Mouse (Mus musculus): ENCODE measurements around the gene Dnajc1.

The Dnajc1 gene

DNA sequence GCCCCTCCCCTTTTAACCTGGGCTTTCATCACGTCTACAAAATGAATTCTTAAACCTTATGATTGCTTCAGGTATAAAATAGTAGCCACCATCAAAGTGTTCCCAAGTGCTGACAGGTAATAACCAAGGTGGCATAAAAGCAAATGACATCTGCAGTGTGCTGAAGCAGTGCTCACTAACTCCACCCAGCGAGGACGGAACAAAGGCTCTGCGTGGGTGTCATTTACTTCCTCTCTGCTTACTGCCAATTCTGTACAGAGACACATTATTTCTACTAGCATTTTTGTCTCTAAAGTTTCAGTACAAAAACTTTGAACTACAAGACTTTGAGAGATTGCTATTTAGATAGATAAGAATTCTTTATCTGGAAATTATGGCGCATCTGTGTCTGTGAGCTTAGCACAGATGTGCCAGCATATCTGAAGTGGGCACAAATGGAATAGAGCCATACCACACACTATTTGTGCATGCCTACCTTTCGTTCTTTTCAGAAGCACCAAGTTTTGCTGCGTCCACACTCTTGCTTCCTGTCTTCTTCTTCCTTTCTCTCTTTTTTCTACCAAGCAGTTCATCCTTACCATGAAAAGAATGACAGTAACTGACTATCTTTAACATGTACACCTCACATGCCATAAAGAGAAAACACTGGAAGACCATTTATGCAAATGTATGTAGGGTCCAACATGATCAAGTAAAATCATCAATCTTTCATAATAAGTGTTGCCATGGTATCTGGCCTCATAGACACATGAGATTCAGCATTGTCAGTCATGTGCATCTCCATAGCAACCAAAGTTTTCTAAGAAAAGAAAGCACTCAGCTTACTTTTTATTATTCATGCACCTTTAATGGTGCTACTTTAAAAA is 85.0 kb downstream of the Dnajc1 start:
- DNase-seq (ENCODE audit: low spot score in 2 of 2): no peak

DNA sequence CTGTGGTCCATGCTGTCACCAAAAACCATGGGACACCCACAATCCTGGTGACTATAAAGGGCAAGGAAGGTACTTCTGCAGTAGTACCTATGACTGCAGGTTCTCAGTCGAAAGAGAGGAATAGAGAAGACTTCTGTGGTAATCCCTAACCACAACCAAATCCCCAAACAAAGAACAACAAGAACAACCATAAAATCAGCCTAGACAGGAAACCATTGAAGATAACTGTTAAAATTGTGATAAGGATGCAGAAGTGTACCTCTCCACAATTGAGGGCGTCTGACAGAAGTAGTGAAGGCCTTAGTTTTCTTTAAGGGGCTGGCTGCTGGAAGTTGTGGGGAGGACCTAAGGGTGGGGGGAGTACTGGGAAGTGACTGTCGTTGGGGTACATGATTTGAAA is 91.7 kb downstream of the Dnajc1 start:
- DNase-seq (ENCODE audit: low spot score in 2 of 2): no peak

DNA sequence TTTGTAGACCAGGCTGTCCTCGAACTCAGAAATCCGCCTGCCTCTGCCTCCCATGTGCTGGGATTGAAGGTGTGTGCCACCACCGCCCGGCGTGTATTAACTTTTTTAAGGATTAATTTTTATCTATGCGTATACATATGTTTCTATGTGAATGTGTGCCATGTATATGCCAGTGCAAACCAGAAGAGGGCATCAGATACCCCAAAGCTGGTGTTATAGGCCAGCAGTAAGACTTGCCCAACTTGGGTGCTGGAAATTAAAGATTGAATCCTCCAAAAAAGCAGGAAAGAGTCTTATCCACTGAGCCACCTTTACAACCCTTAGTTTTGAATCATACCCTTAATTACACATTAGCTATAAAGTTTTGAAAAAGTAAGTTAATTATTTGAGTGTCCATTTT is 107.5 kb downstream of the Dnajc1 start:
- DNase-seq (ENCODE audit: low spot score in 2 of 2): no peak

DNA sequence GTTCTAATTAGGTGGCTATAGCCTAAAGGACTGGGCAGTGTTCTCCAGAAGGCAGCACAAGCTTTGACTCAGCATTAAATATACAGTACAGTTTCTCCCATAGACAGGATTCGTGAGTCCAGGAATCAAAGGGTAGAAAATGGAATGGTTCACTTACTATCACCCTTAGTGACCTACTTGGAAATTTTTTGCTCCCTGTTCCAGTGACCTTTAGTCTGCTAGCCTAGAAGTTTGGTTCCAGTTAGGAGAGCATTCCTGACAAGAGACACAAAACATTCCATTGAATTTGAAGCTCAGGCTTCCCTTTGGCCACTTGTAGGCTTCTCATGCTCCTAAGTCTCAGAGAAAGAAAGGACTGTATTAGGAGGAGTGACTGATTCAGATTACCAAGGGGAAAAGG is 126.9 kb downstream of the Dnajc1 start:
- no peak for DNase-seq (ENCODE audit: low spot score in 2 of 2)

DNA sequence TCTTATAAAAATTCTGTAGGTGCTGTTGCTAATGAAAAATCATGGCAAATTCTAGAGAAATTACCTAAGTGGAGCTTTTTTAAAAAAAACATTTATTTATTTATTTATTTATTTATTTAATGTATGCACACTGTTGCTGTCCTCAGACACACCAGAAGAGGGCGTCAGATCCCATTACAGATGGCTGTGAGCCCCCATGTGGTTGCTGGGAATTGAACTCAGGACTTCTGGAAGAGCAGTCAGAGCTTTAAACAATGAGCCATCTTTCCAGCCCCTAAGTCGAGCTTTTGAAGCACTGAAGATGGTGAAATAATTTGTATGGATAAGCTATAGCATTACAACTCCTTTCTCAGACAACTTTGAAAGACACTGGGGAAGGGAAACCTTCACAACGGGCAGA is 128.1 kb downstream of the Dnajc1 start:
- no peak for DNase-seq (ENCODE audit: low spot score in 2 of 2)

DNA sequence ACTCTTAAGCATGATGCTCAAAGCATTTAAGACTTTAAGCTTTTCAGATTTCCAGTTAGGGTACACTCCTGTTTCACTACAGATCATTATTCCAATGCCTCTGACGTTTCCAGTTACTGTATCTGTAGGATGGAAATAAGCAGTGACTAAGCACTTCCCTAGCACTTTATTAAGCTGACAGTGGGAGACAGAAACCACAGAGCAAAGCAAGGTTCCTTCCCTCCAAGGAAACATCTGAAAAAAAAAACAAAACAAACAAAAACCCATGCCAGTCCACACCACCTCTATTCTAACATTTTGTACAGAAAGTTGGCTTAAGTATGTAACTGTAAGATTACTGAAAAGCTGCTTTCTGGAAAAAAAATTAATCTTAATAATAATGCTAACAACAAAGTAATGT is 130.3 kb downstream of the Dnajc1 start:
- no peak for DNase-seq (ENCODE audit: low spot score in 2 of 2)

DNA sequence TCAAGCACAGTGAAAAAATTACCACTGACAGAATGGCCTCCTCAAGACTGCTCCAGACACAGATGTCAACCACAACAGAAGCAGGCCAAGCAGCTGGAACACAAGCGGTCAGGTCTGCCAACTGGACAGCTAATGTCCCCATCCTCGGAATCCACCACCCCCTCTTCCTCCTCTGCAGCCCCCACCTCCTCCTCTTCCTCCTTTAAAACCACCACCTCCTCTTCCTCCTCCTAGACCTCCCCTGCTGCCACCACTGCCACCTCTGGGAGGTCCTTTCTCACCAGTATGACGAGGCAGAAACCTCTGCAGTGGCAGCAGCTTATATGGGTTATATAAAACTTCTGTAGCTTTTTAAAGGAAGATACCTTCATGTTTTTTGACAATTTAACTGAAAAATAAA is 143.4 kb downstream of the Dnajc1 start:
- DNase-seq (ENCODE audit: low spot score in 2 of 2): no peak

DNA sequence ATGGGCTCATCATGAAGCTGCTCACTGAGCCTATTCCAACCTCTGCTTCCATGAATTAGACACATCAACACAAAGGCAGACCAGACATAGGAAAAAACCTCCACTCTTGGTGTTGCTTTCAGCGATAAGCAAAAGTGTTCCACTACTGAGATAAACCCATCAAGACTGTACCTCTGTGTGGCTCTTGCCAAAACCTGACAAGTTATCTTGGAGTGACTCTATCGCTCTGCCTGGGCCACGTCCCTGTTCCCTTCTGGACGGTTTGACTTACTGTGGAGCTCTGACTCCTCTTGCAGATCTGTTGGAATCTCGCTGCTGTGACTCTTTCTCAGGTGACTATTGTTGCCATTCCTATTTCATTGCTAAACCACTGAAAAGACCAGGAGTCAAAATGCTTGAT is 157.1 kb downstream of the Dnajc1 start:
- DNase-seq (ENCODE audit: low spot score in 2 of 2): no peak

DNA sequence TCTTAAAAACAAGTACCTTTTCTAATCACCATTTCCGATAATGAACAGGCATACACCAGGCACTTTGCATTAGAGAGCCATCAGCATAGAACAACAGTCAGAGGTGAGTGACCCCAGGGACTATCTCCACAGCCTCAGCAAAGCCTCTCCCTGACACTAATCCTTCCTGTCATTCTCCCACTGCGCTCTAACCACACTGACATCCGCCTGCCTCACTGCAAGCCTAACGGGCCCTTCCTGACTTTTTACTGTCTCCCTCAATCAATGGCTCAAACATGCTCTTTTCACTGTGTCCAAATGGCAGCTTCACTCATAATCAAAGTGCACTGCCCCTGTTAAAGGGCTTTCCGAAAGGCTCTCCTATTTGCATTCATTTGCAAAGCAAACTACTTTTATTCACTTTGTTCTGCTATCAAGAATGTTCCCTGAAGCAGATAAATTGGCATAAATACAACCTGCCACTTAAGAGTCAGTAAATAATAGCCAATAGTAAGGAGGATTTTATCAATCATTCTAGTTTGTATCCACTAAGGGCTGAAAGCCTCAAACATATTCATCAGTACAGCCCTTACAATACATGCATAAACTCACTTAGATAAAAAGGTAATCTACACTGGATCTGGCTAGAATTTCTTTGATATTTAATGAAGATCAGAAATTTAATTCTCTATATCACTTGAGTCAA is 159.6 kb downstream of the Dnajc1 start:
- DNase-seq (ENCODE audit: low spot score in 2 of 2): no peak

DNA sequence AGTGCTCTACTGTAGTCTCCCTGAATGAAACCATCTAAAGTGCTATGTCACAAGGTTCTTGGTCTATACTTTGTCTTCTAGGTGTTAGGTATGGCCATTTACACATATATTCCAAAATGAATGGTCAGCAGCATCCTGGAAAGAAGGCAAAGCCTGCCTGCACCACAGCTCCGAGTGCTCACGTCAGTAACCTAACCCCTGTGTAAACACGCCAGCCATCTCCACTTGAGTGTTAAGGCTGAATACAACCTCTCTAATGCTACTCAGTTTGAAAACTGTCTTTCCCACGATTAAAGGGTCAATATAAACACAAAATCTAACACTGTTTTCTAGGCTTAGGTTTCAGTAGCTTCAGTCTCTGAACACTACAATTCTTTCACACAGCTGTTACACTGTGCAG is 161.5 kb downstream of the Dnajc1 start:
- no peak for DNase-seq (ENCODE audit: low spot score in 2 of 2)

DNA sequence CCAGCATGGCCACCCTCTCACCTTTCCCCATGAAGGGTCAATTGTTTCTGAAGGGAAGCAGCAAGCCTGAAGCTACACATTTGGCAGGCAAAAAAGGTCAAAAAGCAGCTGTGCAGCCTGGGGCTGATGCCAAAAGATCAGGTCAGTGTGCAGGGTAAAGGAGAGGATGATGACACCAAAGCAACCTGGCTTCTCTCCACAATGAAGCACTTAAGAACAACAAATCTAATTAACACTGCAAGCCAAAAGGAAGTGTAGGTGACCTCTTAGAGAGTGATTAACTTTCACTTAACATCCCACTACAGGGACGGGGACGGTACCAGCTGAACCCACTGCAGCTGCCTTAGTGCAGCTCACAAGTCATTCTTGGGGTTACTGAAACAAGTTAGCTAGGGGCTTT is 163.4 kb downstream of the Dnajc1 start:
- no peak for DNase-seq (ENCODE audit: low spot score in 2 of 2)

DNA sequence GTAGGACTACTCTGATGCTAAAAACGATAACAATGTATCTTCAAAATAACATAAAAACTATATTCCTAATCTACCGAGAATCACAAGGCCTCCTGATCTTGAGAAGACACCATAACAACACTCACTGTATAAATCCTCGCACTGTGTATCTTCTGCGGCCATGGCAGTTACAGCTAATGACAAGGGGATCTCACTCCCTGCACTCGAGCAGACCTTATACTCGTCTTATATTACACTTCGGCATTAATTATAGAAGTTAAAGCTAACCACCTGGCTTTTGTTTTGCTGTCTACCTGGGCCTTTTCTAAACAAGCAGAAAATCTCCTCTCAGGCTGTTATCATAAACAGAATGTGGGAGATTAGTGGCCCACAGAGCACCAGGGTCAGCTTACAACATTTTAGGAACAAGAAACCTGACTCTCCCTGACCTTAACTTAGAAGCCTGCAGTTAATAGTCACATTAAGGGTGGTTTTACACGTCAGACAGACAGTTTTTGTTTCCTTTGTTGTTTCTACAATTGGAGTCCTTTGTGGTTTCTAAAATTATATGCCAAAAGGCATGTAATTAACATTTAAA is 164.1 kb downstream of the Dnajc1 start:
- DNase-seq (ENCODE audit: low spot score in 2 of 2): no peak

DNA sequence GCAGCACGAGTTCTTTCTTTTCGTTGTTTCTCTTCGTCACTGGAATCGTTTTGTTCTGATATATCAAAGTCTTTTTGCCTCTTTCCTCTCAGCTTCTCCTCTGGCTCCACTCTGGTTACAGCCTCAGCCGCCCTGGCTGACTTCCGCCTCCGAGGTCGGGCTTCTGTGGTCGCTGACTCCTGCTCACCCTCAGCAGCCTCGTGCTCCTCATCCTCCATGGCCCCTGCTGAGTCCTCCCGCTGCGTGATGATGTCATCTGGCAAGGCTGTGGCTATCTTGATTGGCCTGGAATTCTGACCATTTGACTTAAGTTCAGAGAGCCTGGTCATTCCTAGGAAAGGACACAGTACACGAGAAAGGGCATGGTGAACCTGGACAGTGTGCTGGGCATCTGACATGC is 173.1 kb downstream of the Dnajc1 start:
- no peak for DNase-seq (ENCODE audit: low spot score in 2 of 2)

DNA sequence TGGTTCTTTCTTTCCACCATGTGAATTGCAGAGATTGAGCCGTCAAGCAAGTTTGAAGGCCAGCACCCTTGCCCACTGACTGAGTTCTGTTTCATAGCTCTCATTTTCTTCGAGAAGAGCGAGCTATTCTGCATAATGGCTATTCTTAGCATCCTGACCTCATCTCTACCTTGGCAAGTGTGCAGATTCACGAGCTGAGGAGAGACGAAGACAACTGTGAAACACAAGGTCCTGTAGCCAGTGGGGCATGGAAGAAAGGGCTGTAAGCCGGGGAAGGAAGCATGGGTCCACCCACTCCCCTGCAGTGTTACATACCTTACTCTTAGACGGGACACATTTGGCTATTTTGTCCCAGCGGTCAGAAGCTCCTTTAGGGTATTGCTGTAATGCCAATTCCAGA is 173.5 kb downstream of the Dnajc1 start:
- no peak for DNase-seq (ENCODE audit: low spot score in 2 of 2)

DNA sequence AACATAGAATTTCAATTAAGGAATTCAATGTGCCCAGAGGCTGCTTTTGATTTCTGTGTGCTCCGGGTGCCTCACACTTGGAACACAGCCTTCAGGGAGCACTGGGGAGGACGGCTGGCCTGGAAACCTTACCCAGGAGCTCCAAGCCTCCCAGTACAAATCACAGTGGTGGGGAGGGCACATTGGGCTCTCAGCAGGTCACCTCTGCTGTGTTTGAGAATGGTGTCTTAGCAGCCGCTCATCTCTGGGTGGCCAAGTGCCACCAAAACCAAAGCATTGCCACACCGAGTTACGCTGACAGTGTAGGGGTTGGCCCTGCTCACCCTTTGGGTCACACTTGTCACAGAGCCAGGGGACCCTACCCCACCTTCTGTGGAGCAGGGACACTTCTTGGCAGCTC is 174.1 kb downstream of the Dnajc1 start:
- no peak for DNase-seq (ENCODE audit: low spot score in 2 of 2)

DNA sequence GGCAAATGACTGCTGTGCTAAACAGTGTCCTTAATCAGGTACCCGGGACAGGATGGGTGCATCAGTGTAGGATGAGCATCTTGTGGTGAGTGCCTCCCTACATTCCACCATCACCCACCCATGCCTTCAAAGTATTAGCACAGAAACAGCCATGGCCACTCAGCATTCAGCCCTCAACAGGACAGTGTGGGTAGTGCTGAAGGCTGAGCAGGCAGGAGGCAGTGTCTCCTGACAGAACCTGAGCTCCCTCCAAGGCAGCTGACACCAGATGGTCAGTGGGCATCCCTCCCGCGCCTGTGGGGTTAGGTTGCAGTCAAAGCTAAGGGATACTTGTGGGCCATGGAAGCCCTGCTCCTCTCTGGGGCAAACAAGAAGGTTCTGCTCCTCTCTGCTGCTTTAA is 174.8 kb downstream of the Dnajc1 start:
- DNase-seq (ENCODE audit: low spot score in 2 of 2): peak in 1 of 2 experiments; percentile 30

DNA sequence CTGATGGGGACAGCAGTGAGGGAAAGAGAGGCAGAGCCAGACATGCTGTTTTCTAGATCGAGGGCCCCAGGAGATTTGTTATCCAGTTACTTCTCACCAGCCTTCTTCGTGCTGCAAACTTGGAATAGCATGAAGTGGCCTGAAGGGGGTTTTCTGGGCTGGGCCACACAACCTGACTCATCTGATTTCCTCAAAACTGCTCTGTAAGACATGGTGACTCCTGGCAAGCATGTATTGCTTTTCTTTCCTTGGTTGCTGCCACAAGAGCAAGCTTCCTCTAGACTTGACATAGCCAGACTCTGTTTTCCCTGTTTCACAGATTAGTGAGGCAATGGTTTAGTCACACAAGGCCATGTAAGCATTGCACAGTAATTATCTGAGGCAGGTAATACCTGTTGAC is 178.6 kb downstream of the Dnajc1 start:
- DNase-seq (ENCODE audit: low spot score in 2 of 2): no peak

DNA sequence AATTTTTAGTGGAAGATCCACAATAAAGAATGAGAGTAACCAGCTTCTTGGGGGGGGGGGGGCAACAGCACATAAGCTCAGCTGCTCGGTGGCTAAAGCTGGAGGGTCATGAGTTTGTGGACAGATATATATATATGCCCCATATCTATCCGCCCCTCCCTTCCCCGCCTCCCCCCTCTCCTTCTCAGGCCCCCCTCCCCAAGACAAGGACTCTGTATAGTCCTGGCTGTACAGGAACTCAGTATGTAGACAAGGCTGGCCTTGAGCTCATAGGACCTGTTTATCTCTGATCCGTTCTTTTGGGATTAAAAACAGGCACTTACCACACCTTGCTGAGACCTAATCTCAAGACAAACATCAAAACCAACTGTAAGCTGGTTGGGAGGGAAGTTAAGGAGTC is 182.7 kb downstream of the Dnajc1 start:
- no peak for DNase-seq (ENCODE audit: low spot score in 2 of 2)

DNA sequence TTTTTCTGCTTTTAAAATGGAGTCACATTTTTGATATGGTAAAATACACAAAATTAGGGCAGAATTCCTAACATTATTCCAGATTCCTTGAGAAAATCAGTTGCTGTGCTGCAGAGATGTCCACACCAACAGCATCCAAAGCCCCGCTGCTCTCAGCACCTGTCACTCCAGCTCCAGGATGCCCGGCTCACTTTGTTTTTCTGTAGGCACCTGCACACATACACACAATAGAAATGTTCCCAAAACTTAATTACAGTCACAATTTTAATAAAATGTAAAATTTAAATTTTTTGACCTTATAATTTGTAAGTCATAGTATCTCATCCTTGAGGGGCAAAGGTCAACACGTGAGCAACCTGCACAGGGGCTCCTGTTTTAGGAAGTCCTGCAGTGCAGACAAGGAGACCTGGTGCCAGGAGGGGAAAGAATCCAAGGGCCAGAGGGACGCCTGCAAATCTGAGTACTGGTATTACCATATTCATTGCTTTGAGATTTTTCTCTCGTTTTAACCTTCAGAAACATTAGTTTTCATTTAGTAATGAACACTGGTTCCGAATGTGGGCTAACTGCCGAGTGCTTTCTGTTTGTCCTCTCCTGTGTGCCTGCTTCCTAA is 183.3 kb downstream of the Dnajc1 start:
- DNase-seq (ENCODE audit: low spot score in 2 of 2): no peak

DNA sequence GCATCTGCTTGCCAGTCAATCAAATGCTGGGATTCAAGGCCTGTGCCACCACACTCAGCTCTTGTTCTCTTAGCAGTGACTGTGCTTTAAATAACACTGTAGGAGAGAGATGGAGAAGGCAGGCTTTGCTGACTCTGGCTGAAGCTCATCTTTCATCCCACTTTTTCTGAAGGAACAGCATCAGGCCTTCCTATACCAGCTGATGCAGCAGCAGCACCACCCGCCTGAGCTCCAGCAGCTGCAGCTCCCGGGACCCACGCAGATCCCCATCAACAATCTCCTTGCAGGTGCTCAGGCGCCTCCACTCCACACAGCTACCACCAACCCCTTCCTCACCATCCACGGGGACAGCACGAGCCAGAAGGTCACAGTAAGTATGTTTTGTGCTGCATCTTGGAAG is 184.1 kb downstream of the Dnajc1 start:
- DNase-seq (ENCODE audit: low spot score in 2 of 2): peak; percentile 69 to 70

DNA sequence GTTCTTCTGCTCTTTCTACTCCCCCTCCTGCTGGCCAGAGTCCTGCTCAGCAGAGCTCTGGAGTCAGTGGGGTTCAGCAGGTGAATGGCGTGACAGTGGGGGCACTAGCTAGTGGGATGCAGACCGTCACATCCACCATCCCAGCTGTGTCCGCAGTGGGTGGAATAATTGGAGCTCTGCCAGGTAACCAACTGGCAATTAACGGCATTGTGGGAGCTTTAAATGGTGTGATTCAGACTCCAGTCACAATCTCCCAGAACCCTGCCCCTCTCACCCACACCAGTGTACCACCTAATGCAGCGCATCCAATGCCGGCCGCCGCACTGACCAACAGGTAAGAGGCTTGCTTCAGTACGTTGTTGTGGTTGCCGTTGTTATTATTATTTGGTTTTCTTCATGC is 185.8 kb downstream of the Dnajc1 start:
- peak in 1 of 2 experiments; percentile 53 for DNase-seq (ENCODE audit: low spot score in 2 of 2)

DNA sequence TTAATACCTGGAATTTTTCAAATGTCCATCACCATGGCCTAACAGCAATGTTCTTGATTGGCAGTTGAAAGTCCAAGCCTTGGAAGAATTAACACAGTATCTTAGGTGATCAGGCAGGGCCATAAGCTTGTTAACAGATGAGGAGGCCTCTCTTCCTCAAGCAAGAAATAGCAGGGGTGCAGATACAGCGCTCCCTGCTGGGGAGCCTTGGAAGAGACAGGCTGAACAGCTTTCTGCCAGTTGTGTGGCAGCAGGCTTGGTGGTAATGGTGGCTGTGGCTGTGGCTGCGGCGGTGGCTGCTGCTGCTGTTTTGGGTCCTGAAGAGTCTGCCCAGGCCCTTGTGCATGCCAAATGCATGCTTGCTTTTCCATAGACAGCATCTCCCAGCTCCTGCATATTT is 187.5 kb downstream of the Dnajc1 start:
- peak in 1 of 2 experiments; percentile 46 for DNase-seq (ENCODE audit: low spot score in 2 of 2)

DNA sequence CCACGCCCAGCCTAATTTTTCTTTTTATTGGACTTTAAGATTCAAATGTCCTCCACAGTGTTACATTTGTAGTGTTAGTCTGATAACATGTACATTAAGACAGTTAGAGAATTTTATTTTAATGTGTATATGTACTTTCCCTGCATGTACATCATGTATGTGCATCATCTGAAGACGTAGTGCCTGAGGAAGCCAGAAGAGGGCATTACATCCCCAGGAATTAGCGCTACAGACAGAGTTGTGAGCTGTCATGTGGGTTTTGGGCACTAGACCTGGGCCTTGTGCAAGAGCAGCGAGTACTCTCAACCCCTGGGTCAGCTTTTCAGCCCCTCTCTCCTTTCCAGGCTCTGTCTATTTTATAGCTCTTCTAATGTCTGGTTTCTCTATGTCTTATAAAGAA is 189.7 kb downstream of the Dnajc1 start:
- no peak for DNase-seq (ENCODE audit: low spot score in 2 of 2)

Measured in left cerebral cortex, adult 9 months (tissue).